Mouse (Mus musculus) hindlimb bud, embryonic 11.5 days (tissue): Measurements from ENCODE around the gene Rpl24.

Experiments
- DNase-seq: peaks from one replicate; pipeline ENCODE4 v3.0.0-alpha.2; 2012; ENCODE audit warnings: low read depth, low spot score; ENCODE audit errors: extremely low spot score

The Rpl24 gene

GRCm38 (mm10) chr16:55970416-55970815, 4.3 kb downstream of the Rpl24 start:
- DNase-seq = no peak

DNA sequence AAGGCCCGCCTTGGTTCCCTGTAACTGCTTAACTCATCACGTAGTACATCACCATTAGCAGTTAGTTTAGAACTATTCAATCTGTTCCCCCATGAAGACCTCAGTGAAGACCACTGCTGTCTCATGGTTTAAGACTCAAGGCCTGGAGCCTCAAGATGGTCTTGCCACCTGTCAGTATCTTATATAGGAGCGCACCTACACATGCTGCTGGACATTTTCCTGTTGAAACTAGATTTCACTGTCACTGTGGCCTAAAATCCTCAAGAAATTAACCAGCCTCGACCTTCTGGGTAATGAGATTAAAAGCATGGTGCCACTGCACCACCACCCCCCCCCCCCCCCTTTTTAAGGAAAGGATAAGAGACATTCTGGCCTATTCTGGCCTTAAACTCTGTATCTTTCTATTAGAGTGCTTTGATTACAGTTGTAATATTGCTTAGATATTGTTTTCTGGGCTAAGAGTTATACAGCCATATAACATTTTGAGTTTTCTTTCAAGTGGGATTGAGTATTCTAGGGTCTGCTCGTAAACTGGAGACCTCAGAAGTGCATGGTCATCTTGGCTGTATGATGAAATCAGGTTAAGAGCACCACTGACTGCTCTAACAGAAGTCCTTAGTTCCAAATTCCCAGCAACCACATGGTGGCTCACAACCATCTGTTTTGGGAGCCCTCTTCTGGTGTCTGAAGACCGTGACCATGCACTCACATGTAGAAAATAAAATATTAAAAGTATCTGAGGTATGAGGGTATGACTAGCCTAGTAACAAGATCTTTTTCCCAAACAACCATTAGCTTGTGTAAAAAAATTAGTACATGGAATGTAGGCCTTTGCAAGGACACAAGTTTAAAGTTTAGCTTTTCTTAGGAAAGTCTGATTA, 5.9 kb downstream of the Rpl24 start:
- no peak for DNase-seq

DNA sequence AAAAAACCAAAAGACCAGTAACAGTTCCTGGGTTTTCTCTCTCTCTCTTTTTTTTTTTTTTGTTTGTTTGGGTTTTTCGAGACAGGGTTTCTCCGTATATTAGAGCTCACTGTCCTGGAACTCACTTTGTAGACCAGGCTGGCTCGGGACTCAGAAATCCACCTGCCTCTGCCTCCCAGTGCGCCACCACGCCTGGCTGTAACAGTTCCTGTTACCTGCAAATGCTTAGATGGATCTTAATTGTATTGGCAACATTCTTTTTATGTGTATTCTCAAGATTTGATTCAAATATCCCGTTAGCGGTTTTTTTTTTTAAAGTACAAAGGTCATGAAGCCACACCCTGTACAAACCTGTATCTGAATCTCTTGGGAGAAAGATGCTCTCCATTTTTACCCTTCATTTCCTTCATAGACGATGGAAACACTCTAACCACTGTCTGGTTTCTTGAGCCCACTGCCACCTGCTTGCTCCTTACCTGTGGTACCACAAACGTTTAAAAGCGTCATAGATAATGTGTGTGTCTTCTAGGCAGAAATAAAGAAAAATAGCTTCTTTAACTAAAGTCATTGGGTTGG, 6.6 kb downstream of the Rpl24 start:
- DNase-seq = no peak

DNA sequence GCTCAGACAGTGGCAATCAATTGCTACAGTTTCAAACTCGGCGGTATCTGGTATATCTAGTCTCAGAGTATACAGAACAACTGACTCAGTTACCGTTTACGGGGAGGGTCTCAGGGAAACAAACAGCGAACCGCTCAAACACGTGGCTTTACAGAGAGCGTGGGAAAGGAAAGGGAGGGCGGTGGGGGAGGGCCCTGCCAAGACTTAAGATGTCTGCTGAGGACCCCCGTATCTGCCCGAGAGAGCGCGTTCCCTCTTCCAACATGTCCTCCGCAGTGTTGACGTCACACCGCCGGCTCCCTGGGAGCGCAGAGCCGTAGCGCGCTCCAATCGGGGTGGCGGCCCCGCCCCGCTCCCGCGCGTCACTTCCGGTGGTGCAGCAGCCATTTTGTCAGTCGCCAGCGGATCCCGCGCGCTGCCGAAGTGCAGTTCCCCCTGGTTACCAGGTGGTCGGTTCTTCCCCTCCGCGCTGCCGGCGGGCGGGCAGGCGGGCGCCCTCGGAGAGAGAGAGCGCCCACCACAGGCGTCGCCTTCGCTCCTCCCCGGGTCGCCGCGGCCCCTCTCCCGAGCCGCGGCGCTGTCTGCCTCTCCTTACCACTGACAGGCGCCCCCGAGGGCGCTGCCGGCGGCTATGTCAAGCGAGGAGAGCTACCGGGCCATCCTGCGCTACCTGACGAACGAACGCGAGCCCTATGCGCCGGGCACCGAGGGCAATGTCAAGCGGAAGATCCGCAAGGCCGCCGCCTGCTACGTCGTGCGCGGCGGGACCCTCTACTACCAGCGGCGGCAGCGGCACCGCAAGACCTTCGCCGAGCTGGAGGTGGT, 7.6 kb downstream of the Rpl24 start, which contains the start of gene Zbtb11:
Gene Zbtb11, plus strand, starts transcription at position 453 of the 825 bp plus-strand sequence.
- DNase-seq = peak; percentile 91

GRCm38 (mm10) chr16:55974256-55974902, 8.3 kb downstream of the Rpl24 start:
- DNase-seq = no peak

DNA sequence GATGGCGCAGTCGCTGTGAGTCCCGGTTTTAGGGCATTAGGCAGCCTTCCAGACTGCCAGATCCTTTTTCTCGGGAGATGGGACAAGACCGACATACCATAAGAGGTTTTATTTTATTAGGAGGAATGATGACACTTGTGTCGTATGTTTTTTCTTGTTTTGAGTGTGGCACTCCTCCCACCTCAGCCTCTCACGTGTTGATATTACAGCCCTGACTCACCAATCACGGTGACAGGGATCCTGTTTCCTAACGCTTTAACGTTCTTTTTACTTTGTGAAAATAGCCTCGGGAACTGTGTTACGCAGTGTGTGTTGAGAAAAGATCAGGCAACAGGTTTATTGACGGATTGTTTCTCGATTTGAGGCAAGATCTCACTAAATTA, 8.8 kb downstream of the Rpl24 start:
- no peak for DNase-seq

- no peak for DNase-seq
Observed at GRCm38 (mm10) chr16:55986001-55986400, 19.9 kb downstream of the Rpl24 start.

DNA sequence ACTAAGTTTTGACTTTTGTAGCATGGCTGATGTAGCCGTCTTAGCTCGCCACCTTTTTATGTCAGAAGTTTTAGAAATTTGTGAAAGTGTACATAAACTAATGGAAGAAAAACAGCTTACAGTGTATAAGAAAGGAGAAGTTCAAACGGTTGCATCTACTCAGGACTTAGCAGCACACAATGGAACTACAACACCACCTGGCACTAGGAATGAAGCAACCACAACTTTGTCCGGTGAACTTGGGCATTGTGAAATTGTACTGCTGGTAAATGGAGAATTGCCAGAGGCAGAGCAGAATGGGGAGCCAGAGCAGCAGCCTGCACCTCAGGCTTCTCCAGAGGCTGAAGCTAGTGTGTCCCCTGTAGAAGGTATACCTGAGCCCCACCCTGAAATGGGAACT, 24.2 kb downstream of the Rpl24 start:
- no peak for DNase-seq

DNA sequence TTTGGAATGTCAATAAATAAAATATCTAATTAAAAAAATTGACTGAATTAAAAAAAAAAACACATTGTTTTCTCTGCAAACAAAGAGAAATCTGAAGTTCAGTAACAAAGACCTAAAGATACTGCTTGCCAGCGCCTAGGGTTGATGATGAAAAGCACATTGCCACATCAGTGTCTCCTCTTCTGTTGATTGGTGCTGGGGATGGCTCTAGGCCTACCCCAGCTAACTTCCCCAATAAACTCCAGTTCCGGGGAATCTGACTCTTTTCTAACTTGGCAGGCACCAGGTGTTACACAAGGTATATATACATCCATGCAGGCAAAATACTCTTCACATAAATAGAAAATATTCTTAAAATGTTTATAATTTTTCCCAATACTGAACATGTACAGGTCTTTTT, 28.2 kb downstream of the Rpl24 start:
- DNase-seq = no peak

DNA sequence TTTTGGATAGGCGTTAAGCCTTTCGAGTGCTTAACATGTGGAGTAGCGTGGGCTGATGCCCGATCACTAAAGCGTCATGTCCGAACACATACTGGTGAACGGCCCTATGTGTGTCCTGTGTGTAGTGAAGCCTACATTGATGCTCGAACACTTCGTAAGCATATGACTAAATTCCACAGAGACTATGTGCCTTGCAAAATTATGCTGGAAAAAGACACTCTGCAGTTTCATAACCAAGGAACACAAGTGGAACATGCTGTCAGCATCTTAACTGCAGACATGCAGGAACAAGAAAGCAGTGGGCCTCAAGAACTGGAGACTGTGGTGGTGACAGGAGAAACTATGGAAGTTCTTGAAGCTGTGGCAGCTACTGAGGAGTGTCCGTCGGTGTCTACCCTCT, 40.7 kb downstream of the Rpl24 start:
- no peak for DNase-seq

DNA sequence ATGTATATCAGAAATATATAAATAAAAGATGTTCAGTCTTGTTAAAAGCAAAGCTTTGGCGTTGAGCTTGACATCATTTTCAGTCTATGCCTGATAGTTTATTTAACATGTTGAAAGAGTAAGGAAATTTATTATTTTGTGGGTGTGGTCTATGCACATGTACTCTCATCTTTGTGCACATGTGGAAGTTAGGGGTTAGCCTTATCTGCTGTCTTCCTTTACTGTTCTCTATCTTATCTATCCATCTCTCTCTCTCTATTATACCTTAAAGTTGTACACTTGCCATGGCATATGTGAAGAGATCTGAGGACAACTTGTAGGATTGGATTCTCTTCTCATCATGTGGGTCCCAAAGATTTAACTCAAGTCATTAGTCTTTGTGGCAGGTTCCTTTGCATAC, 42.8 kb downstream of the Rpl24 start:
- no peak for DNase-seq

GRCm38 (mm10) chr16:56012789-56013743, 47.0 kb downstream of the Rpl24 start:
- DNase-seq = no peak

DNA sequence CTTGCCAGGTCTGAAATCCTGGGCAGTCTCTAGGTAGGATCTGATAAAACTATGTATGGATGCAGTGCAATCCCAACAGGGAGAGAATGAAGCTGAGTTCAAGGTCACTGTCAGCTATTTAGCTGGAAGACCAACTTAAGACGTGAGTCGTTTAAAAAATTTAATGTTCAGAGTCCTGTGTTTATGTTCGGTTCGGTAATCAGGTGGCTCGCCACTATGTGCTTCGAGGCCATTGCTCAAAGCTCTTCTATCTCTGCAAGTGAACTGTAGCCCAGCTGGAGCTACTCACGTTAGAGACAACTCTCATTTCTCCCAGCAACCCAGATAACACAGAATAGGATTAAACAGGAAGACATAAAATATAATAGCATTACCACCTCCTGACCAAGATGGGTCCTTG, 48.0 kb downstream of the Rpl24 start:
- DNase-seq = no peak

GRCm38 (mm10) chr16:56019660-56020059, 53.6 kb downstream of the Rpl24 start:
- DNase-seq = no peak
